Mouse (Mus musculus) large intestine, adult 2 months (tissue): ENCODE results near the gene Lrrc10b. TPM values are rescaled to one million over a fixed set of nuclear protein-coding genes. Genes with fewer than 3 reads are reported as not detected.

Experiments
- DNase-seq: peaks from one replicate; pipeline ENCODE4 v3.0.0-alpha.2; 2012; ENCODE audit warnings: low read depth, low spot score
- WGBS: fragments of 180-500 bp; shearing (Covaris S2); methylation state at CpG from one replicate; pipeline ENCODE4 v1.1.7; 2018; 5-methylcytosine and 5-hydroxymethylcytosine counted together
- polyA plus RNA-seq: library from polyadenylated mRNA; depleted of rRNA; stranded (reverse); fragments of >200 nt; gene quantifications from 2 replicates; pipeline ENCODE4 v1.2.3, GENCODE M21; 2012

Gene Lrrc10b
- polyA plus RNA-seq, 1 experiment, result 3.0 TPM

GRCm38 (mm10) chr19:10449190-10449589, 8.1 kb downstream of the Lrrc10b start:
- 74% methylated on average over 6 of the region's 6 CpGs for whole genome bisulfite sequencing
- no peak for DNase-seq

GRCm38 (mm10) chr19:10448275-10448674, 9.0 kb downstream of the Lrrc10b start:
- WGBS, result 90% methylated on average over 7 of the region's 7 CpGs
- no peak for DNase-seq

- DNase-seq, result no peak
- 91% methylated on average over 15 of the region's 15 CpGs for WGBS
Observed at GRCm38 (mm10) chr19:10444685-10445369, 12.4 kb downstream of the Lrrc10b start.

GRCm38 (mm10) chr19:10437521-10437920, 19.8 kb downstream of the Lrrc10b start:
- WGBS, result 81% methylated on average over 1 of the region's 1 CpGs
- DNase-seq, result no peak

- WGBS, result 13% methylated on average over 1 of the region's 1 CpGs
- no peak for DNase-seq
Observed at GRCm38 (mm10) chr19:10436726-10437125, 20.5 kb downstream of the Lrrc10b start.

GRCm38 (mm10) chr19:10435908-10436307, 21.4 kb downstream of the Lrrc10b start:
- 10% methylated on average over 3 of the region's 3 CpGs for WGBS
- peak; percentile 57 for DNase-seq

GRCm38 (mm10) chr19:10434927-10435326, 22.3 kb downstream of the Lrrc10b start:
- 24% methylated on average over 6 of the region's 6 CpGs for WGBS
- peak; percentile 68 for DNase-seq

- no peak for DNase-seq
- WGBS, result 72% methylated on average over 9 of the region's 9 CpGs
Observed at GRCm38 (mm10) chr19:10433879-10434540, 23.3 kb downstream of the Lrrc10b start.

- no peak for DNase-seq
- WGBS, result 85% methylated on average over 7 of the region's 7 CpGs
Observed at GRCm38 (mm10) chr19:10433225-10433624, 24.0 kb downstream of the Lrrc10b start.

- no peak for DNase-seq
- WGBS, result 69% methylated on average over 4 of the region's 4 CpGs
Observed at GRCm38 (mm10) chr19:10431841-10432240, 25.4 kb downstream of the Lrrc10b start.

GRCm38 (mm10) chr19:10431410-10431809, 25.9 kb downstream of the Lrrc10b start:
- WGBS, result 55% methylated on average over 3 of the region's 3 CpGs
- DNase-seq, result no peak

GRCm38 (mm10) chr19:10429371-10429770, 27.9 kb downstream of the Lrrc10b start:
- WGBS, result 65% methylated on average over 8 of the region's 8 CpGs

GRCm38 (mm10) chr19:10427431-10427830, 29.8 kb downstream of the Lrrc10b start:
- DNase-seq, result no peak
- WGBS, result 67% methylated on average over 9 of the region's 9 CpGs

More at GRCm38 (mm10) chr19:10429371-10429770, 27.9 kb downstream of the Lrrc10b start:
- no peak for DNase-seq

GRCm38 (mm10) chr19:10426793-10427192, 30.5 kb downstream of the Lrrc10b start:
- 53% methylated on average over 6 of the region's 6 CpGs for WGBS
- DNase-seq, result no peak

- WGBS, result 62% methylated on average over 25 of the region's 25 CpGs
- DNase-seq, result no peak
Observed at GRCm38 (mm10) chr19:10426312-10426711, 31.0 kb downstream of the Lrrc10b start.

- 60% methylated on average over 13 of the region's 13 CpGs for WGBS
- no peak for DNase-seq
Observed at GRCm38 (mm10) chr19:10425484-10426270, 31.6 kb downstream of the Lrrc10b start.

- WGBS, result 17% methylated on average over 1 of the region's 1 CpGs
- DNase-seq, result no peak
Observed at GRCm38 (mm10) chr19:10424751-10425150, 32.5 kb downstream of the Lrrc10b start.

- no peak for DNase-seq
- 10% methylated on average over 53 of the region's 53 CpGs for WGBS
Observed at GRCm38 (mm10) chr19:10421986-10422976, 35.0 kb downstream of the Lrrc10b start.

GRCm38 (mm10) chr19:10417436-10417835, 39.8 kb downstream of the Lrrc10b start:
- WGBS, result 60% methylated on average over 12 of the region's 12 CpGs
- no peak for DNase-seq
